Mouse (Mus musculus) heart, embryonic 11.5 days (tissue): ENCODE data around the gene Zfp772. TPM values are rescaled to one million over a fixed set of nuclear protein-coding genes. Genes with fewer than 3 reads are reported as not detected.

Experiments
- polyA plus RNA-seq: library from polyadenylated mRNA; unstranded; fragments of >200 nt; fragmentation: Nextera tagmentation; extraction: Ambion mirVana; gene quantifications from 2 replicates; pipeline ENCODE4 v1.2.1, GENCODE M21; 2014

Zfp772 gene
- polyA plus RNA-seq, 1 experiment from 2014 or later, result 4.6 TPM

Other genes with a start within 250 kb of the Zfp772 start
- gene Aurkc, start 214.7 kb downstream of the Zfp772 start, polyA plus RNA-seq, result not detected in 2 replicates
- gene Zfp954, start 88.5 kb downstream of the Zfp772 start, polyA plus RNA-seq, result 7.6 and 9.7 TPM in 2 replicates
- 0.61 and 0.67 TPM in 2 replicates for gene Zfp773, start 73.2 kb downstream of the Zfp772 start, polyA plus RNA-seq
- gene Zfp418, start 38.7 kb downstream of the Zfp772 start, polyA plus RNA-seq, result 1.5 and 2.0 TPM in 2 replicates
- gene Vmn2r29, start 37.3 kb upstream of the Zfp772 start, polyA plus RNA-seq, result 0.17 TPM in 1 of 2 replicates, not detected in the other
- gene Gm45844, start 68.3 kb upstream of the Zfp772 start, polyA plus RNA-seq, result 1.1 and 1.4 TPM in 2 replicates
- 35.7 and 44.3 TPM in 2 replicates for gene Clcn4, start 90.9 kb upstream of the Zfp772 start, polyA plus RNA-seq
- gene Vmn2r30, start 127.6 kb upstream of the Zfp772 start, polyA plus RNA-seq, result not detected in 2 replicates
- gene Gm45783, start 164.6 kb upstream of the Zfp772 start, polyA plus RNA-seq, result not detected in 2 replicates
- not detected in 2 replicates for gene Vmn2r31, start 189.7 kb upstream of the Zfp772 start, polyA plus RNA-seq